Mouse (Mus musculus): ENCODE data around the gene Togaram1. TPM values are rescaled to one million over a fixed set of nuclear protein-coding genes. Genes with fewer than 3 reads are reported as not detected.

Togaram1 gene
- total RNA-seq, 2 experiments from 2014 or later: 34.1 to 36.1 TPM

DNA sequence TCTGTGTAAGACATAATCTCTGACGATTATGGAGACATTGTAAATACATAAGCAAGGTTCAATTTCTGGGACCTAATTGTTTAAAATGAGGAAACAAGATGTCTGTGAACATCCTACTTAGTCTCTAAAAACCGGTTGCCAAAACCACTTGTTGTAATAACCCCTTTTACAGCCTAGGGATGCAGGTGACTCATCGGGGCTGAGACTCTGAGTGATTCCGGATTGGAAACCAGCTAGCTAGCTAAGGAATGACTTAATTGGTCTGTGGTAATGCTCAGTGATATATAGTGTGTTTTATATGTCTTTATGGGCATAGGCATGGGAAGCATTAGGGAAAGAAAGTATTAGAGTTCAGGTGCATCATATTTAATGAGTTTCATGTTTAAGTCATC lies 71.9 kb downstream of the Togaram1 start:
- no peak for DNase-seq (ENCODE audit: low spot score in 2 of 2)

DNA sequence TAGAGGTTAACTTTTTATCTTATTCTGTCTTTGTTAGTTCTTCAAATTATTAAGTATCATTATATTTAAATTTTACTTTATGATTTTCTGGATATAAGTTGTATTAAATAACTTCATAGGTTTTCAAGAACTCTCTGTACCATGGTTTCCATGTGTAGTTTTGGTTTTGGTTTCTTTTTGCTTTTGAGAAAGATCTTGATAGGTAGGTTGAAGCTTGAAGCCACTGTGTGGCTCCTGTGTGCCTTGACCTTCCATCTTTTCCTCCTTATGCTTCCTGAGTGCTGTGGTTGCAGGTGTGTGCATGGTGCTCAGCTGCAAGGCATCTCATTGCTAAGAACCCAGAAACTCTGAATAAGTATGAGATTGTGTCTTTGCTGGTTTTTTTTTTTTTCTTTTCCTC lies 83.2 kb downstream of the Togaram1 start:
- no peak for DNase-seq (ENCODE audit: low spot score in 2 of 2)

DNA sequence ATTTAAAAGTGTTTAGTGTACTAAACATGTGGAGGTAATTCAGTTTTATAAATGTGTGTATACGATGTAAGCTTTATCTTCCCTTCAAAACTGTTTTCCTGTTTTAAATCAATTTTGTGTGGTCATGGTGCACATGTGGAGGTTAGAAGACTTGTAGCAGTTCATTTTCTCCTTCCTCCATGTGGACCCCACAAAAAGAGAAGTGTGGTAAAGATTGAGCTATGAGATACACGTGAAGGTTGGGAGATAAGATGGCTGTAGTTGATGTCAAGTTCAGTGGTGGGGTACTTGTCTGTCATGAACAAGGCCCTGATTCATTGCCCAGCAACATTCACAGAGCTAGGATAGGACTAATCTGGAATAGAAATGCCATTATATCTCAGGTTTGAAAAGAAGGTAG lies 92.6 kb downstream of the Togaram1 start:
- no peak for DNase-seq (ENCODE audit: low spot score in 2 of 2)

DNA sequence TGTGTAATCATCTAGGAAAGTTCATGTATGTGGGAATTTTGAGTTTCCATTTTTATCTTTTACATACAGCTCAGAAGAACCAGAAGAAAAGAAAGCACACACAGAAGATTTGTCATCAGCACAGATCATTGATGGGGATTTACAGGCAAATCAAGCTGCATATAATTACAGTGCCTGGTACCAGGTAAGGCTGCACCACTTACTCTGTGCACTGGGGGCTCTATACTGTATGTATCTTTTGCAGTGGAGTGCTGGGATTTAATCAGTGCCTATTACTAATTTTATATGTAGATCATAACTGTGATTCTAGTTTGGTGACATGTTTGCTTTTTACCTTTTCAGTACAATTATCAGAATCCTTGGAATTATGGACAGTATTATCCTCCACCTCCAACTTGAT lies 95.5 kb downstream of the Togaram1 start:
- DNase-seq (ENCODE audit: low spot score in 2 of 2): no peak

DNA sequence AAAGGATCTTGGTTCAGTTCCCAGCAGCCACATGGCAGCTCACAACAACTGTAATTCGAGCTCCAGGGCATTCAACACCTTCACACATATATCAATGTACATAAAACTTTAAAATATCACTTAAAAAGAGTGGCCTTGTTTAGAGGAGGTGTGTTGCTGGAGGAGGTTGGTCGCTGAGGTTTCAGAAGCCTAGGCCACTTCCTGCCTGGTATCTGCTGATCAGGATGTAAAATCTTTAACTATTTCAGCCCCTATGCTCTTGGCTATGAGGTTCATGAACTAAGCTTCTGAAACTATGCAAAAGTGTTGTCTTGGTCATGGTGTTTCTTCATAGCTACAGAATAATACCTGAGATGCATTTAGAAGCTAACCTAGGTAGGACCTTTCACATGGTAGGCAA lies 99.6 kb downstream of the Togaram1 start:
- DNase-seq (ENCODE audit: low spot score in 2 of 2): no peak

DNA sequence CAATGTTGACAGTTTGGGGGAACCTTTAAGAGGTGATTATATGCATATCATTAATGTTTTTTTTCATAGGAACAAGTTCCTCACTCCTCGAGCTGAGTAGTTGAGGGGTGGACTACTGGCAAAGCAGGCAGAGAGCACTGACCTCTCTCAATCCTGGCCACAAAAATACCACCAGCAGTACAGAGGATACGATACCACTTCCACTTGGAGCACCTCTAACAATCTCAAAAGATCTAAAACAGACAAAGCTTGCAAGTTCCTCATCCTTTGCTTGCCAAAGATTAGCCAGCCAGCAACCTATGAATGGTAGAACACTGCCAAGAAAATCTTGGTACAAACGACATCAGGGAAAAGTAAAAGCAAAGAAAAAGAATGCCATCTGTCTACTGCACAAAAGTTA lies 100.6 kb downstream of the Togaram1 start:
- DNase-seq (ENCODE audit: low spot score in 2 of 2): no peak

DNA sequence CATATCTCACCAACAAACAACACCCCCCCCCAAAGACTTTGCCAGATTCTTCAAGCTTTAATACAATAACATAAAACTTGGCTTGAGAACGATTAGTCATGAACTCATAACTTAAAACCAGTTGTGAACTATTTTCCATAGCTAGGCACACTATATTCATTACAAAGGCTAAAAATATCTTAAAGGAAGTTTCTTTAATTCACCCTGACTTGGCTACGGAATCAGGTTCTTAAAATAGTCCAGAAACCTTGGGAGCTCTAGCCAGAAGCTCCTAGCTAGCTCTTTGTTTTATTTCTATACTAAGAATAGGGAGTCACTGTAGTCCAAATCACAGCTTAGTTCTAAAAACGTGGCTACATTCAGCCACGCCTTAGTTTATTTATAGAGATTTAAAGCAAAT lies 102.8 kb downstream of the Togaram1 start:
- no peak for DNase-seq (ENCODE audit: low spot score in 2 of 2)

Other genes starting within 250 kb of the Togaram1 start
- gene Gm527, start 47.9 kb upstream of the Togaram1 start, total RNA-seq (2021): 10 to 100 TPM; 13.5 to 14.7 TPM
- gene Klhl28, start 270 bp upstream of the Togaram1 start, total RNA-seq (2021): 10 to 100 TPM; 23.9 to 24.8 TPM
- gene Prpf39, start 70.5 kb downstream of the Togaram1 start, total RNA-seq (2021): 10 to 100 TPM; 45.3 to 48.7 TPM
- 100 to 1,000 TPM; 174 to 193 TPM for gene Fkbp3, start 108.2 kb downstream of the Togaram1 start, total RNA-seq (2021)
- gene Fancm, start 109.8 kb downstream of the Togaram1 start, total RNA-seq (2021): 10 to 100 TPM; 12.8 to 13.7 TPM
- 1 to 10 TPM; 2.1 to 3.0 TPM for gene Mis18bp1, start 206.8 kb downstream of the Togaram1 start, total RNA-seq (2021)

Data from layer of hippocampus, postnatal 10 days (tissue).